Mouse (Mus musculus) midbrain, embryonic 14.5 days (tissue): ENCODE data around the gene Zfp579. TPM values are rescaled to one million over a fixed set of nuclear protein-coding genes. Genes with fewer than 3 reads are reported as not detected.
A peak's percentile ranks its signal among the peaks of the same experiment; 100 is the strongest.
"Not testable (repeated sequence)": the region's sequence is repeated elsewhere in the genome, so short reads cannot be mapped to it uniquely, and the experiment has no call there.

Experiments used
- ATAC-seq: fragments of 200-750 bp; cut with Nextera tagmentation; 2 replicates; pipeline ENCODE4 v1.8.0; 2017; ENCODE audit warnings: moderate number of reproducible peaks, moderate library complexity; ENCODE audit not compliant: low FRiP score, low TSS enrichment
- DNase-seq: peaks from one replicate; pipeline ENCODE4 v3.0.0-alpha.2; 2015
- H3K27ac ChIP-seq: fragments of 300-500 bp; sonication (generic); replicated peaks from 2 replicates; pipeline ENCODE4 v1.5.1; 2014; ENCODE audit warnings: mild to moderate bottlenecking, low read depth, low read length, moderate library complexity
- H3K27me3 ChIP-seq: fragments of 300-500 bp; sonication (generic); 2 replicates; pipeline ENCODE4 v1.6.1; 2014; ENCODE audit warnings: low read length, control low read depth, mixed read lengths; ENCODE audit not compliant: control insufficient read depth, insufficient read depth
- H3K36me3 ChIP-seq: fragments of 300-500 bp; sonication (generic); 2 replicates; pipeline ENCODE4 v1.6.1; 2014; ENCODE audit warnings: low read length, control low read depth; ENCODE audit not compliant: control insufficient read depth, insufficient read depth
- H3K4me1 ChIP-seq: fragments of 300-500 bp; sonication (generic); 2 replicates; pipeline ENCODE4 v1.6.1; 2014; ENCODE audit warnings: mild to moderate bottlenecking, antibody characterized with exemption, low read length, control low read depth; ENCODE audit not compliant: control insufficient read depth, insufficient read depth
- H3K4me2 ChIP-seq: fragments of 300-500 bp; sonication (generic); 2 replicates; pipeline ENCODE4 v1.6.1; 2014; ENCODE audit warnings: mild to moderate bottlenecking, low read length, moderate library complexity
- H3K4me3 ChIP-seq: fragments of 300-500 bp; sonication (generic); replicated peaks from 2 replicates; pipeline ENCODE4 v1.5.1; 2014; ENCODE audit warnings: low read depth, low read length
- H3K9ac ChIP-seq: fragments of 300-500 bp; sonication (generic); replicated peaks from 2 replicates; pipeline ENCODE4 v1.6.1; 2014; ENCODE audit warnings: mild to moderate bottlenecking, low read length, moderate library complexity
- H3K9me3 ChIP-seq: fragments of 300-500 bp; sonication (generic); 2 replicates; pipeline ENCODE4 v1.6.1; 2016; ENCODE audit warnings: low read length, control low read depth, mixed read lengths; ENCODE audit not compliant: control insufficient read depth
- WGBS: fragments of 180-500 bp; shearing (Covaris S2); extraction: QIAGEN DNeasy Blood & Tissue Kit; methylation state at CpG from one replicate; pipeline ENCODE4 v1.1.7; 2014; 5-methylcytosine and 5-hydroxymethylcytosine counted together
- polyA plus RNA-seq: library from polyadenylated mRNA; unstranded; fragments of >200 nt; fragmentation: Nextera tagmentation; extraction: Ambion mirVana; gene quantifications from 2 replicates; pipeline ENCODE4 v1.2.1, GENCODE M21; 2014

The Zfp579 gene
- polyA plus RNA-seq, 1 experiment from 2014 or later: 69.3 TPM

DNA sequence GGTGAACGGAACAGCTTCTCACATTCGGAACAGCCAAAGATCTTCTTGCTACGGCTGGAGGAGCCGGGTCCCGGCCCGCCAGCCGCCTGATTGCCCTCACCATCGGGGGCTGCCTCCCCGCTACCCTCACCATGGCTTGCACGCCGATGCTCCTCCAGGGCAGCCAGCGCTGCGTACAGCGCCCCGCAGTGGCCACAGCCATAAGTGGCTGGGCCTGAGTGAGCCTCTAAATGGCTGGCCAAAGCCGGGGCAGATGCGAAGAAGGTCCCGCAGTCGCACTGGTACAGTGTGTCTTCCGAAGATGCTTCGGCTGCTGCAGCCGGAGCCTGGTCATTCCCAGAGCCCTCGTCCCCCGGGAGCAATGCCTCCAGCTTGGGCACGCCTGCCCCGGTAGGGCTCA, 12.3 kb upstream of the Zfp579 start:
- no peak overlapping the region for H3K4me2 ChIP-seq
- no peaks in the 10 kb centered on the region for H3K27me3 ChIP-seq
- no peaks in the 10 kb centered on the region for H3K9me3 ChIP-seq
- no peaks in the 10 kb centered on the region for H3K4me1 ChIP-seq
- 97% methylated on average over 26 of the region's 26 CpGs for WGBS
- H3K36me3 ChIP-seq: peaks cover 61% of the 10 kb centered on the region
- no peak overlapping the region for H3K4me3 ChIP-seq
- ATAC-seq: no peak
- no peak for DNase-seq
- H3K9ac ChIP-seq: no peak overlapping the region
- no peak overlapping the region for H3K27ac ChIP-seq

DNA sequence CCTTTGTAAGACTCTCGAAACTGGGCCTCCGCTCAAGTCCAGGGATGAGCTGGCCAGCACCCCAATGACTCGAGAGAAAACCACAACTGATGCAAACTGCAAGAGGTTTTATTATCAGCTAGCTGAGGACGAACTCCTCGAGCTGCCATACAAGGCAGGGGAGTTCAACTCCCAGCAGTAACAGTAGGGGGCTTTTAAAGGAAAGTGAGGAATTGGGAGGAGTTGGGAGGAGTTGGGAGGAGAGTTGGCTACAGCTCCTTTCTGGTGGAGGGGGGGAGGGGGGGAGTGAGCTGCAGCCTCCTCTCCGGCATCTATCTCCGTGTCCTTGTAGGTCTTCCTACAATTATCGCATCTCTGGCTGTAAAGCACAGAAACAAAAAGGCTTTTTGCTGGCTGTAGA, 6.9 kb upstream of the Zfp579 start:
- not testable (repeated sequence) for ATAC-seq, H3K4me1 ChIP-seq, H3K4me2 ChIP-seq, DNase-seq, H3K27me3 ChIP-seq, H3K9ac ChIP-seq, H3K4me3 ChIP-seq, H3K27ac ChIP-seq, H3K9me3 ChIP-seq
- WGBS: 75% methylated on average over 8 of the region's 8 CpGs
- peaks cover 13% of the 10 kb centered on the region for H3K36me3 ChIP-seq

- WGBS: 82% methylated on average over 2 of the region's 2 CpGs
- Histone ChIP-seq H3K36me3 (no peaks in the 10 kb centered on the region), H3K27ac (no peak overlapping the region), H3K9ac (no peak overlapping the region), H3K9me3 (no peaks in the 10 kb centered on the region), H3K4me3 (no peak overlapping the region), H3K4me2 (no peak overlapping the region), H3K27me3 (no peaks in the 10 kb centered on the region), H3K4me1 (peaks cover 5% of the 10 kb centered on the region)
- DNase-seq (no peak), ATAC-seq (no peak)
Observed at GRCm38 (mm10) chr7:4999876-5000275, 3.9 kb upstream of the Zfp579 start.

DNA sequence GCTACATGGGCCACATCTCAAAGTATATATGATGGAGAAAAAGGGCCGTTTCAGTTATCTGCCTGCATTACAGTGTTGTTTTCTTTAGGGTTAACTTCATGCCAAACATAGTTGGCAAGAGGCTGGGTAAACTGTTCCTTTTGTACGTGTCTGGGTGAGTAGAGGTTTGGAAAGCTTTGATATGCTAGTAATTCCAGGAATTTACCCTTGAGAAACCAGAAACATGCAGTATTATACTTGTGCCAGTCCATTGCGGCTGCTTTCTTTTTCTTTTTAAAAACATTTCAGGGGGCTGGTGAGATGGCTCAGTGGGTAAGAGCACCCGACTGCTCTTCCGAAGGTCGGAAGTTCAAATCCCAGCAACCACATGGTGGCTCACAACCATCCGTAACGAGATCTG, 976 bp upstream of the Zfp579 start:
- H3K27ac ChIP-seq: peak overlapping the region; percentile 89; the same call in 1 of the 2 replicates
- WGBS: 67% methylated on average over 7 of the region's 8 CpGs

GRCm38 (mm10) chr7:4995268-4996002, 523 bp downstream of the Zfp579 start:
- WGBS: 3% methylated on average over 19 of the region's 19 CpGs
- no peak for ATAC-seq
- peak overlapping the region; percentile 81 for H3K4me3 ChIP-seq

More for the DNA sequence above, 976 bp upstream of the Zfp579 start:
- H3K36me3 ChIP-seq: peaks cover 25% of the 10 kb centered on the region
- H3K4me3 ChIP-seq: peak overlapping the region; percentile 81
- peak overlapping the region; percentile 94 for H3K4me2 ChIP-seq
- peak overlapping the region; percentile 94 for H3K9ac ChIP-seq
- DNase-seq (no peak), ATAC-seq (no peak)
- H3K27me3 ChIP-seq: no peaks in the 10 kb centered on the region
- no peaks in the 10 kb centered on the region for H3K9me3 ChIP-seq
- peaks cover 22% of the 10 kb centered on the region for H3K4me1 ChIP-seq

GRCm38 (mm10) chr7:4993999-4994788, 1.8 kb downstream of the Zfp579 start:
- no peak for DNase-seq

More at GRCm38 (mm10) chr7:4995268-4996002, 523 bp downstream of the Zfp579 start:
- peak overlapping the region; percentile 94 for H3K4me2 ChIP-seq
- DNase-seq: no peak
- no peaks in the 10 kb centered on the region for H3K9me3 ChIP-seq
- peaks cover 22% of the 10 kb centered on the region for H3K4me1 ChIP-seq
- peak overlapping the region; percentile 94 for H3K9ac ChIP-seq
- no peaks in the 10 kb centered on the region for H3K27me3 ChIP-seq
- peaks cover 33% of the 10 kb centered on the region for H3K36me3 ChIP-seq
- peak overlapping the region; percentile 89 for H3K27ac ChIP-seq

GRCm38 (mm10) chr7:4993347-4993998, 2.5 kb downstream of the Zfp579 start:
- WGBS: 43% methylated on average over 54 of the region's 55 CpGs
- DNase-seq: no peak

More at GRCm38 (mm10) chr7:4993999-4994788, 1.8 kb downstream of the Zfp579 start:
- Histone ChIP-seq H3K9ac (peak overlapping the region; percentile 37; the same call in 1 of the 2 replicates), H3K4me3 (peak overlapping the region; percentile 81), H3K9me3 (no peaks in the 10 kb centered on the region), H3K4me1 (peaks cover 22% of the 10 kb centered on the region), H3K4me2 (peak overlapping the region; percentile 94), H3K36me3 (peaks cover 33% of the 10 kb centered on the region), H3K27ac (no peak overlapping the region), H3K27me3 (no peaks in the 10 kb centered on the region)
- WGBS: 51% methylated on average over 59 of the region's 59 CpGs
- no peak for ATAC-seq

DNA sequence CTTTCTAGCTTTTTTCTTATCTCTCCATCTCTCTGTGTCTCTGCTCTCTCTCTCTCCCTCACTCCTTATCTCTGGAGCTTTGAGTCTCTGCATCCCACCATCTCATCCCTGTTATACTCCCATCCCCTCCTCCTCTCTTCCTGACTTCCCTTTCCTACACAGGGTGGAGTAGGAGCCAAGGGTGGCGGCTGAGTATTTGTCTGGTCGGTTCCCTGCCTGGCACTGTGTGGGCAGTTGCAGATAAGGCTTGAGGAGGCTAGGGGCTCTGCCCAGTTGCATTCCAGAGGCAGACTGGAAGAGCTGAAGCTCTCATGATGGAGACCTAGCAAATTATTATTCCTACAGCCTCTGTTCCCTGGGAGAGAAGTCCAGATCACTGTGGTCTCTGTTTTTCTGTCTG, 7.7 kb downstream of the Zfp579 start:
- H3K36me3 ChIP-seq: peaks cover 22% of the 10 kb centered on the region
- H3K27ac ChIP-seq: no peak overlapping the region
- H3K4me2 ChIP-seq: no peak overlapping the region
- H3K9ac ChIP-seq: no peak overlapping the region
- H3K4me1 ChIP-seq: 0 out of 2 replicates have a peak, but pooled peaks cover 1% of the 10 kb centered on the region
- DNase-seq (no peak), ATAC-seq (no peak)
- H3K27me3 ChIP-seq: no peaks in the 10 kb centered on the region
- no peak overlapping the region for H3K4me3 ChIP-seq
- 81% methylated on average over 2 of the region's 2 CpGs for WGBS
- H3K9me3 ChIP-seq: no peaks in the 10 kb centered on the region

More at GRCm38 (mm10) chr7:4993347-4993998, 2.5 kb downstream of the Zfp579 start:
- H3K36me3 ChIP-seq: peaks cover 33% of the 10 kb centered on the region
- no peak overlapping the region for H3K27ac ChIP-seq
- H3K9ac ChIP-seq: peak overlapping the region; percentile 37; the same call in 1 of the 2 replicates
- H3K4me2 ChIP-seq: peak overlapping the region; percentile 94
- no peaks in the 10 kb centered on the region for H3K9me3 ChIP-seq
- H3K4me1 ChIP-seq: peaks cover 22% of the 10 kb centered on the region
- no peak for ATAC-seq
- H3K27me3 ChIP-seq: no peaks in the 10 kb centered on the region
- peak overlapping the region; percentile 17 for H3K4me3 ChIP-seq
